Mouse (Mus musculus) heart, embryonic 13.5 days (tissue): Measurements from ENCODE around the gene Rpn1. TPM values are rescaled to one million over a fixed set of nuclear protein-coding genes. Genes with fewer than 3 reads are reported as not detected.

Experiments used
- ATAC-seq: fragments of 200-750 bp; cut with Nextera tagmentation; 2 replicates; pipeline ENCODE4 v1.8.0; 2017; ENCODE audit warnings: moderate TSS enrichment; ENCODE audit not compliant: insufficient number of reproducible peaks, low FRiP score, low TSS enrichment; ENCODE audit errors: extremely low read depth
- H3K27ac ChIP-seq: fragments of 300-500 bp; sonication (generic); replicated peaks from 2 replicates; pipeline ENCODE4 v1.5.1; 2015; ENCODE audit warnings: moderate library complexity, mild to moderate bottlenecking, inconsistent platforms
- H3K27me3 ChIP-seq: fragments of 300-500 bp; sonication (generic); replicated peaks from 2 replicates; pipeline ENCODE4 v1.6.1; 2015; ENCODE audit warnings: mild to moderate bottlenecking, inconsistent platforms
- H3K36me3 ChIP-seq: fragments of 300-500 bp; sonication (generic); 2 replicates; pipeline ENCODE4 v1.6.1; 2015; ENCODE audit warnings: mild to moderate bottlenecking, inconsistent platforms
- H3K4me1 ChIP-seq: fragments of 300-500 bp; sonication (generic); 2 replicates; pipeline ENCODE4 v1.6.1; 2015; ENCODE audit warnings: inconsistent platforms
- H3K4me2 ChIP-seq: fragments of 300-500 bp; sonication (generic); 2 replicates; pipeline ENCODE4 v1.6.1; 2015; ENCODE audit warnings: inconsistent platforms, mild to moderate bottlenecking, moderate library complexity
- H3K4me3 ChIP-seq: fragments of 300-500 bp; sonication (generic); 2 replicates; pipeline ENCODE4 v1.5.1; 2015; ENCODE audit warnings: moderate library complexity, mild to moderate bottlenecking, inconsistent platforms
- H3K9ac ChIP-seq: fragments of 300-500 bp; sonication (generic); 2 replicates; pipeline ENCODE4 v1.6.1; 2015; ENCODE audit warnings: inconsistent platforms, mild to moderate bottlenecking, moderate library complexity
- H3K9me3 ChIP-seq: fragments of 300-500 bp; sonication (generic); 2 replicates; pipeline ENCODE4 v1.6.1; 2016; ENCODE audit warnings: inconsistent platforms
- WGBS: fragments of 180-500 bp; shearing (Covaris S2); methylation state at CpG from one replicate; pipeline ENCODE4 v1.1.7; 2015; ENCODE audit warnings: mixed read lengths; 5-methylcytosine and 5-hydroxymethylcytosine counted together
- polyA plus RNA-seq: library from polyadenylated mRNA; unstranded; fragments of >200 nt; fragmentation: Nextera tagmentation; extraction: Ambion mirVana; gene quantifications from 2 replicates; pipeline ENCODE4 v1.2.1, GENCODE M21; 2015

Gene Rpn1
- polyA plus RNA-seq, 1 experiment from 2014 or later, result 207 TPM

- H3K4me1 ChIP-seq, result peaks cover 11% of the 10 kb centered on the region; the same call in 1 of the 2 replicates
- no peak overlapping the region for H3K9ac ChIP-seq
- WGBS, result 44% methylated on average over 11 of the region's 11 CpGs
- H3K9me3 ChIP-seq, result 0 out of 2 replicates have a peak, but pooled peaks cover 2% of the 10 kb centered on the region
- ATAC-seq, result no peak
- H3K27ac ChIP-seq, result no peak overlapping the region
- H3K4me3 ChIP-seq, result no peak overlapping the region
- H3K36me3 ChIP-seq, result no peaks in the 10 kb centered on the region
- peaks cover 22% of the 10 kb centered on the region for H3K27me3 ChIP-seq
- H3K4me2 ChIP-seq, result no peak overlapping the region
Measured at GRCm38 (mm10) chr6:88053228-88054080, 30.8 kb upstream of the Rpn1 start.

GRCm38 (mm10) chr6:88054081-88054835, 30.0 kb upstream of the Rpn1 start:
- Histone ChIP-seq H3K9ac (no peak overlapping the region), H3K4me3 (no peak overlapping the region), H3K36me3 (no peaks in the 10 kb centered on the region), H3K27me3 (peaks cover 16% of the 10 kb centered on the region), H3K27ac (no peak overlapping the region), H3K4me1 (peaks cover 11% of the 10 kb centered on the region; the same call in 1 of the 2 replicates), H3K9me3 (0 out of 2 replicates have a peak, but pooled peaks cover 2% of the 10 kb centered on the region), H3K4me2 (no peak overlapping the region)
- 59% methylated on average over 9 of the region's 9 CpGs for WGBS
- ATAC-seq, result no peak

- no peaks in the 10 kb centered on the region for H3K36me3 ChIP-seq
- WGBS, result 71% methylated on average over 5 of the region's 5 CpGs
- no peak overlapping the region for H3K4me2 ChIP-seq
- H3K9me3 ChIP-seq, result 0 out of 2 replicates have a peak, but pooled peaks cover 2% of the 10 kb centered on the region
- H3K9ac ChIP-seq, result no peak overlapping the region
- no peak for ATAC-seq
- H3K4me1 ChIP-seq, result peaks cover 11% of the 10 kb centered on the region; the same call in 1 of the 2 replicates
- no peak overlapping the region for H3K4me3 ChIP-seq
- no peak overlapping the region for H3K27ac ChIP-seq
- H3K27me3 ChIP-seq, result peaks cover 16% of the 10 kb centered on the region
Measured at GRCm38 (mm10) chr6:88055663-88056062, 28.6 kb upstream of the Rpn1 start.

- Histone ChIP-seq H3K4me2 (no peak overlapping the region), H3K36me3 (no peaks in the 10 kb centered on the region), H3K9me3 (0 out of 2 replicates have a peak, but pooled peaks cover 1% of the 10 kb centered on the region), H3K9ac (no peak overlapping the region), H3K27me3 (peaks cover 16% of the 10 kb centered on the region), H3K4me3 (no peak overlapping the region), H3K27ac (no peak overlapping the region), H3K4me1 (peaks cover 11% of the 10 kb centered on the region; the same call in 1 of the 2 replicates)
- no peak for ATAC-seq
- 72% methylated on average over 5 of the region's 5 CpGs for WGBS
Measured at GRCm38 (mm10) chr6:88056866-88057265, 27.4 kb upstream of the Rpn1 start.

GRCm38 (mm10) chr6:88059903-88060302, 24.4 kb upstream of the Rpn1 start:
- WGBS, result 77% methylated on average over 5 of the region's 5 CpGs
- H3K4me3 ChIP-seq, result no peak overlapping the region
- no peak overlapping the region for H3K27ac ChIP-seq
- no peaks in the 10 kb centered on the region for H3K36me3 ChIP-seq
- H3K4me2 ChIP-seq, result no peak overlapping the region
- ATAC-seq, result no peak
- H3K27me3 ChIP-seq, result peaks cover 4% of the 10 kb centered on the region; the same call in 1 of the 2 replicates
- H3K4me1 ChIP-seq, result peaks cover 11% of the 10 kb centered on the region; the same call in 1 of the 2 replicates
- H3K9ac ChIP-seq, result no peak overlapping the region
- H3K9me3 ChIP-seq, result no peaks in the 10 kb centered on the region

GRCm38 (mm10) chr6:88060602-88061001, 23.7 kb upstream of the Rpn1 start:
- no peak for ATAC-seq
- H3K27me3 ChIP-seq, result peaks cover 4% of the 10 kb centered on the region; the same call in 1 of the 2 replicates
- no peak overlapping the region for H3K4me3 ChIP-seq
- H3K4me1 ChIP-seq, result peaks cover 11% of the 10 kb centered on the region; the same call in 1 of the 2 replicates
- H3K27ac ChIP-seq, result no peak overlapping the region
- 67% methylated on average over 4 of the region's 4 CpGs for WGBS
- H3K9ac ChIP-seq, result no peak overlapping the region
- H3K9me3 ChIP-seq, result no peaks in the 10 kb centered on the region
- no peaks in the 10 kb centered on the region for H3K36me3 ChIP-seq
- H3K4me2 ChIP-seq, result no peak overlapping the region

GRCm38 (mm10) chr6:88061406-88061805, 22.9 kb upstream of the Rpn1 start:
- WGBS, result 77% methylated on average over 4 of the region's 4 CpGs
- Histone ChIP-seq H3K27ac (no peak overlapping the region), H3K4me3 (no peak overlapping the region), H3K36me3 (no peaks in the 10 kb centered on the region), H3K27me3 (no peaks in the 10 kb centered on the region; the same call in 1 of the 2 replicates), H3K9me3 (no peaks in the 10 kb centered on the region), H3K4me2 (no peak overlapping the region), H3K4me1 (peaks cover 11% of the 10 kb centered on the region; the same call in 1 of the 2 replicates), H3K9ac (no peak overlapping the region)
- no peak for ATAC-seq

GRCm38 (mm10) chr6:88062398-88062797, 21.9 kb upstream of the Rpn1 start:
- Histone ChIP-seq H3K9me3 (no peaks in the 10 kb centered on the region), H3K4me2 (no peak overlapping the region), H3K27me3 (no peaks in the 10 kb centered on the region), H3K4me3 (no peak overlapping the region), H3K9ac (no peak overlapping the region), H3K36me3 (no peaks in the 10 kb centered on the region), H3K27ac (no peak overlapping the region), H3K4me1 (0 out of 2 replicates have a peak, but pooled peaks cover 3% of the 10 kb centered on the region)
- WGBS, result 70% methylated on average over 4 of the region's 4 CpGs
- no peak for ATAC-seq

GRCm38 (mm10) chr6:88064072-88064642, 20.1 kb upstream of the Rpn1 start:
- Histone ChIP-seq H3K27ac (no peak overlapping the region), H3K4me2 (no peak overlapping the region), H3K36me3 (no peaks in the 10 kb centered on the region), H3K9me3 (no peaks in the 10 kb centered on the region), H3K4me1 (no peaks in the 10 kb centered on the region), H3K4me3 (no peak overlapping the region), H3K27me3 (peaks cover 3% of the 10 kb centered on the region), H3K9ac (no peak overlapping the region)
- ATAC-seq, result no peak
- WGBS, result 68% methylated on average over 3 of the region's 3 CpGs

GRCm38 (mm10) chr6:88065116-88065515, 19.2 kb upstream of the Rpn1 start:
- H3K36me3 ChIP-seq, result no peaks in the 10 kb centered on the region
- peak overlapping the region; percentile 74 for H3K27ac ChIP-seq
- H3K4me3 ChIP-seq, result no peak overlapping the region
- no peak overlapping the region for H3K4me2 ChIP-seq
- H3K4me1 ChIP-seq, result no peaks in the 10 kb centered on the region
- no peak for ATAC-seq
- 38% methylated on average over 4 of the region's 4 CpGs for WGBS
- no peaks in the 10 kb centered on the region for H3K9me3 ChIP-seq
- peaks cover 11% of the 10 kb centered on the region for H3K27me3 ChIP-seq
- no peak overlapping the region for H3K9ac ChIP-seq

GRCm38 (mm10) chr6:88065968-88066367, 18.3 kb upstream of the Rpn1 start:
- H3K27ac ChIP-seq, result no peak overlapping the region

More at GRCm38 (mm10) chr6:88065968-88066367, 18.3 kb upstream of the Rpn1 start:
- WGBS, result 81% methylated on average over 3 of the region's 3 CpGs
- Histone ChIP-seq H3K27me3 (peaks cover 11% of the 10 kb centered on the region), H3K36me3 (no peaks in the 10 kb centered on the region), H3K9me3 (no peaks in the 10 kb centered on the region), H3K4me2 (no peak overlapping the region), H3K4me3 (no peak overlapping the region), H3K4me1 (no peaks in the 10 kb centered on the region), H3K9ac (no peak overlapping the region)
- no peak for ATAC-seq
